Mouse (Mus musculus) liver, embryonic 14.5 days (tissue): Measurements from ENCODE around the gene Wfdc3.

Experiments
- CTCF ChIP-seq: IDR thresholded peaks from 2 replicates; pipeline ENCODE4 v1.5.1; 2016; ENCODE audit warnings: antibody characterized with exemption, low read depth, control low read depth
- EP300 ChIP-seq: IDR thresholded peaks from 2 replicates; pipeline ENCODE4 v1.6.1; 2016; ENCODE audit warnings: antibody characterized with exemption, low read depth

- no peak for TF ChIP-seq EP300
- TF ChIP-seq CTCF, result no peak
Observed at GRCm38 (mm10) chr2:164784869-164785420, 39.2 kb upstream of the Wfdc3 start.
